Mouse (Mus musculus) erythroblast, adult 5-6 weeks (primary cell): Measurements from ENCODE around the gene Phox2b. TPM values are rescaled to one million over a fixed set of nuclear protein-coding genes. Genes with fewer than 3 reads are reported as not detected.

ENCODE experiments used
- ATAC-seq: replicated peaks from 2 replicates; pipeline ENCODE4 v1.8.0; 2016; ENCODE audit warnings: moderate number of reproducible peaks, mild to moderate bottlenecking, moderate TSS enrichment, inconsistent platforms; ENCODE audit not compliant: poor library complexity, low FRiP score, severe bottlenecking
- total RNA-seq, 2 experiments: library from RNA; stranded (forward) in 1 of 2; stranded (reverse) in 1 of 2; fragments of 150-400 nt in 1 of 2; fragments of 200-764, 138-1000 nt in 1 of 2; gene quantifications; 2 replicates each; pipeline versions ENCODE4 v1.2.3 to v1.2.4; 2015 to 2017; ENCODE audit warnings: low replicate concordance in 2 of 2

The Phox2b gene
- total RNA-seq (2015; ENCODE audit: low replicate concordance) = not detected in 2 replicates
- not detected in 2 replicates for total RNA-seq (2017; ENCODE audit: low replicate concordance)

DNA sequence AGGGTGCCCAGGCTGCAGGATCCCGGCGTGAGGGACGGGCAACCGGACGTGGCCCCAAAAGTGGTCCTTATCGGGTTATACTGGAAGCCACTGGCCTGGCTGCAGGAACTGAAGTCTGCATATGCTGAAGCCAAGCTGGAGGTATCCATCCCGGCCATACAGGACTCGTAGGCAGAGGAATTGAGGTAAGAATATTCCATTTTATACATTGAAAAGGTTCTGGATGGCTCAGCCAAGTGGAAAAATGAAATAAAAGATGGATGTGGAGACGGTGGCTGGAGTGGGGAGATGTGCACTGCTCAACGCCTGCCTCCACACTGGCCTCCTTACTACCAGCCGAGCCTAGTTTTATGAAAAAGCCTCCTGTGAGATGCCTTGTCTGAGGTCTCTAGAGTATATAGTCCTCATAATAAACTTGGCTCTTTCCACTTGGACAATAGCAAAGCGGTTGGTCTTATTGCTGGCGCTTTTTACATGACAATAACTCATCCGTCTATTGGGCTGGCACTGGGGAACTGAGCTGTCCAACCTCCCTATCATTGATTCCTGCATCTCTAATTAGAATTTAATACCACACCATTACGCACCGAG is at the start of gene Phox2b:
TSS of gene Phox2b (minus strand) at position 569 of the 591 bp plus-strand sequence.
- ATAC-seq = no peak

GRCm38 (mm10) chr5:67142622-67143021 is 43.5 kb upstream of the Phox2b start:
- no peak for ATAC-seq

GRCm38 (mm10) chr5:67139052-67140015 is 40.2 kb upstream of the Phox2b start:
- no peak for ATAC-seq

GRCm38 (mm10) chr5:67138643-67139042 is 39.5 kb upstream of the Phox2b start:
- ATAC-seq = no peak

GRCm38 (mm10) chr5:67134698-67135097 is 35.6 kb upstream of the Phox2b start:
- ATAC-seq = no peak

GRCm38 (mm10) chr5:67131671-67132070 is 32.6 kb upstream of the Phox2b start:
- ATAC-seq = no peak

- ATAC-seq = no peak
Observed at GRCm38 (mm10) chr5:67106261-67106660, 7.2 kb upstream of the Phox2b start.

DNA sequence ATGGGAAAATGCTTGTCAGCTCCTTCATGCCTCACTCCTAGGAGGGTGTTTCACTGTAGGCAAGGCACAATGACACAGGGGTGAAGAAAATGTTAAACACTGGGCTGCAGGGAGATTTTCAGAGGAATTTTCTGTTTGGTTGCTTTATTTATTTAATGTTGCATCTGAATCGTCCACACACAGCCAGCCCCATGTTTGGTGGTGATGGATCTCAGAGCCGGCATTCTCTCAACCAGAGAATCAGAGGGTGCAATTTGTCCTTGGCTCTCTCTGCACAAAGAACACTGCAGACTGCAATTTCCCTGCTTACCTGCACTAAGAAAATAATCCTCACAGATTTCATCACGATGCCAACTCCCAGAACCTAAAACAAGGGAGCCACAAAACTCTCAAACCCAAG is 3.9 kb upstream of the Phox2b start:
- ATAC-seq = no peak

- no peak for ATAC-seq
Observed at GRCm38 (mm10) chr5:67101793-67102600, 2.9 kb upstream of the Phox2b start.

DNA sequence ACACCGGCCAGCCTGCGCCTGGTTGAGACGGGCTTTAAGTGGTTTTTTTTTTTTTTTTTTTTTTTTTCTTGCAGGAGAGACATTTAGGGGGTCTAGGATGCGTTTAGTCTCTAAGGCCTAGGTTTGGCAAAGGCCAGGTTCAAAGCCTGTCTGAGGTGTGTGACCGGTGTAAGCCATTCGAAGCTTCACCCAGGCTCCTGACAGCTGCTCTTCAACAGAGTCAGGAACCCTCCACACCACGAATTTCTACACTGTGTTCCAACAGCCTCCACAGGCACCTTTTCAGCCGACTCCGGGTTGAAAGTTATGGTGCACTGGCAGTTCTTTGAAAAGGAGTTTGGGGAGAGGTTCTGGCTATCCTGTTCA is 2.3 kb upstream of the Phox2b start:
- no peak for ATAC-seq

GRCm38 (mm10) chr5:67100564-67101394 is 1.7 kb upstream of the Phox2b start:
- ATAC-seq = no peak

GRCm38 (mm10) chr5:67099393-67100271 is 531 bp upstream of the Phox2b start:
- ATAC-seq = no peak

GRCm38 (mm10) chr5:67098051-67098732 is 909 bp downstream of the Phox2b start:
- ATAC-seq = no peak

DNA sequence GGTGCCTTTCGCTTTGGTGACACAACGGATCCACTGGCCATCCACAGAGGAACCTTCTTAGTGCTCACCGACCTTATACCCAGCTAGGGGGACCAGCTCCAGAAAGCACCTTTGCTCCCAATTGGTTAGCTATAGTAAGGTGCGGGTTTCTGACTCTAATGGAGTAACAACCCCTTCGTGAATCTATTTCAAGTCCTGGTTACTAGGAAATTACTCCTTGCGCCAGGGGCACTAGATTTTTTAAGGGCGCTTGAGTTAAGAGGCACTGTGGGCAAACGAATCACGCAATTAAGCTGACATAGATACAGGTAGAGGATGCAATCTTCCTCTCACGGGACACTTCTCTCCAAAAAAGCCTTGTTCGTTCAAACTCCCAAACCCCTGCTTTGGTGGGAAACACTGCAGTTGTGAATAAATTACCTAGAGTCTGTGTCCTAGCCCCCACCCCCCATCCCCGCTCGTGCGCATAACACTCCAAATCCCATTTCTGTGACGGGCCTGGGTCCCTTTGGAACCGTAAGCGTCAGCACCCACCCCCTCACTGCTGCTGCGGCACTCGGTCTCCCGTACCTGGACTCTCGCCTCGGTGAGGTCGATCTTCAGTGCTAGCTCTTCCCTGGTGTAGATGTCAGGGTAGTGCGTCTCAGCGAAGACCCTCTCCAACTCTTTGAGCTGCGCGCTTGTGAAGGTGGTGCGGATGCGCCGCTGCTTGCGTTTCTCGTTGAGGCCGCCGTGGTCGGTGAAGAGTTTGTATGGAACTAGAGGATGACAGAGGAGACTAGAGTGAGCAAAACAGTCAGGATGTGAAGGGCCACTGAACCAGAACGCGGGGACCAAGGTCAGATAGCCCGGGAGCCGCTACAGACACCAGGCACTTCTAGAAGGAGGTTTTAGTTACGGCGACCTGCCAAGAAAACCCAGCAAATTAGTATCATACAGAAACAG is 1.7 kb downstream of the Phox2b start:
- no peak for ATAC-seq

DNA sequence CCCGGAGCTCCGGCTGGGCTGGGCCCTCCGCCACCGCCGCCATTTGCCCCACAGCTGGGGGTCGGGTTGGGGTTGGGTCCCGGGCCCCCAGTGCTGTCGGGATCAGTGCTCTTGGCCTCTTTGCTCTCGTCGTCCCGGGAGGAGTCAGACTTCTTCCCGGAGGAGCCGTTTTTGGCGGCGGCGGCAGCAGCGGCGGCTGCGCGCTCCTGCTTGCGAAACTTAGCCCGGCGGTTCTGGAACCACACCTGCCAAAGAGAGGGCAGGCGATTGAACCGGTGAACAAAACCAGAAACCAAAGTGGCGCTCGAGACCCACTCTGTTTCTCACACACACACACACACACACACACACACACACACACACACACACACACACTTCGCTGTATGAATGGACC is 2.7 kb downstream of the Phox2b start:
- ATAC-seq = no peak

DNA sequence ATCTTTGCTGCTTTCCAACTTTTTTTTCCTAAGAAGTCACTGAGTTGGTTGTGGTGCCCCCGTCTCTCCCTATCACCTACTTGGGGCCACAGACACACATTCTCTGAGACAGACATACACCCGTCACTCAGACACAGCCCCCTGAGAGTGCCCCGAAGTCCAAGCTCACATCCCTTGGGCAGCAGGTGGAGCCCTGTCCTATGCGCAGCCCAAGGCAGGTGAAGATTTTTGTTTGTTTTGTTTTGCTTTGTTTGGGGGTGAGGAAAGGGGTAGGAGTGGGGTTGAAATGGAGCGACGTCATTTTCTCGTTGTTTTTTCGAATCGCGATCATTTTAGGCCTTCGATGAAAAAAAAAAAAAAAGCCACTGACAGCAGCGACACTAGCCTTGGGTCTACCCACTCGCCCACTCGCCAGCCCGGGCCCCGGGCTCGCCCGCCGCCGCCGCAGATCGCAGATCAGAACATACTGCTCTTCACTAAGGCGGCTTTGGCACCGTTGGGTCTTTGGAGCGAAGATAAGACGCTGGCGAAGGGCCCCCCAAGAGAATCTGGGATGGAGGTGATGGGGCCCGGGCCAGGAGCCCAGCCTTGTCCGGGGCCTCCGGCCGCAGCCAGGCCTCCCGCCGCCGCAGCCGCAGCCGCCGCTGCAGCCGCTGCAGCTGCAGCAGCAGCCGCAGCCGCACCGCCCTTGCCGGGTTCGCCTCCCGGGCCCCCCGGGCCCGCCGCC is 3.3 kb downstream of the Phox2b start:
- ATAC-seq = no peak
